Mouse (Mus musculus) ES-E14 (cell line): ENCODE measurements at regions not wholly inside any gene's neighbourhood (a gene's known extent, or its start where the extent isn't known, plus 50 kb on each side); places are given as distances from the start of the nearest gene placed in this dataset.

ENCODE experiments used
- DNase-seq: peaks from one replicate; pipeline ENCODE4 v3.0.0-alpha.2; 2013; ENCODE audit warnings: low read depth, low spot score
- H3K27ac ChIP-seq: 2 replicates; pipeline ENCODE4 v1.5.1; 2012; ENCODE audit warnings: low read depth, mild to moderate bottlenecking, low read length, moderate library complexity, mixed read lengths; ENCODE audit not compliant: poor library complexity, insufficient read depth, severe bottlenecking
- H3K36me3 ChIP-seq: 2 replicates; pipeline ENCODE4 v1.6.1; 2012; ENCODE audit warnings: mild to moderate bottlenecking, low read length, moderate library complexity, mixed read lengths; ENCODE audit not compliant: control insufficient read depth, poor library complexity, insufficient read depth, severe bottlenecking
- H3K4me1 ChIP-seq, 2 experiments: fragments of 150-350 bp in 1 of 2; sonication (generic) in 1 of 2; 2 replicates each; pipeline ENCODE4 v1.6.1; 2012; ENCODE audit warnings: low read length in 2 of 2, mild to moderate bottlenecking in 1 of 2, mixed read lengths in 1 of 2; ENCODE audit not compliant: control insufficient read depth in 2 of 2, insufficient read depth in 2 of 2, poor library complexity in 1 of 2
- H3K4me3 ChIP-seq, 2 experiments: fragments of 150-350 bp in 1 of 2; sonication (generic) in 1 of 2; 2 replicates each; pipeline ENCODE4 v1.5.1; 2012; ENCODE audit warnings: low read length in 2 of 2, low read depth in 1 of 2, mild to moderate bottlenecking in 1 of 2, mixed read lengths in 1 of 2; ENCODE audit not compliant: insufficient read depth in 1 of 2, poor library complexity in 1 of 2, severe bottlenecking in 1 of 2
- H3K9ac ChIP-seq: 2 replicates; pipeline ENCODE4 v1.6.1; 2012; ENCODE audit warnings: low read depth, mild to moderate bottlenecking, low read length, mixed read lengths; ENCODE audit not compliant: poor library complexity, insufficient read depth, severe bottlenecking
- H3K9me3 ChIP-seq: fragments of 150-350 bp; sonication (generic); 2 replicates; pipeline ENCODE4 v1.6.1; 2012; ENCODE audit warnings: low read depth, mild to moderate bottlenecking, low read length; ENCODE audit not compliant: control insufficient read depth, insufficient read depth
- CHD2 ChIP-seq: IDR thresholded peaks from 2 replicates; pipeline ENCODE4 v1.6.1; 2014; ENCODE audit warnings: mild to moderate bottlenecking, low read depth, low read length, inconsistent platforms
- HCFC1 ChIP-seq: IDR thresholded peaks from 2 replicates; pipeline ENCODE4 v1.6.1; 2012; ENCODE audit warnings: low read length, inconsistent platforms, borderline replicate concordance; ENCODE audit not compliant: insufficient read depth
- MAFK ChIP-seq: IDR thresholded peaks from 2 replicates; pipeline ENCODE4 v1.6.1; 2014; ENCODE audit warnings: mild to moderate bottlenecking, low read depth, low read length, inconsistent platforms; ENCODE audit not compliant: insufficient read depth
- ZC3H11A ChIP-seq: IDR thresholded peaks from 2 replicates; pipeline ENCODE4 v1.6.1; 2012; ENCODE audit warnings: low read depth, mild to moderate bottlenecking, inconsistent platforms, low read length, borderline replicate concordance
- ZNF384 ChIP-seq: IDR thresholded peaks from 2 replicates; pipeline ENCODE4 v1.6.1; 2012; ENCODE audit warnings: low read depth, low read length, inconsistent platforms
- in situ Hi-C, 2 experiments: fragments of 600-800 bp; cut with MboI; formaldehyde crosslinking; loops; one replicate each; pipeline ENCODE4 v1.15.1; 2025; ENCODE audit warnings: low sequenced_read_pairs in 2 of 2, inconsistent platforms in 1 of 2; ENCODE audit not compliant: unreplicated experiment in 2 of 2

DNA sequence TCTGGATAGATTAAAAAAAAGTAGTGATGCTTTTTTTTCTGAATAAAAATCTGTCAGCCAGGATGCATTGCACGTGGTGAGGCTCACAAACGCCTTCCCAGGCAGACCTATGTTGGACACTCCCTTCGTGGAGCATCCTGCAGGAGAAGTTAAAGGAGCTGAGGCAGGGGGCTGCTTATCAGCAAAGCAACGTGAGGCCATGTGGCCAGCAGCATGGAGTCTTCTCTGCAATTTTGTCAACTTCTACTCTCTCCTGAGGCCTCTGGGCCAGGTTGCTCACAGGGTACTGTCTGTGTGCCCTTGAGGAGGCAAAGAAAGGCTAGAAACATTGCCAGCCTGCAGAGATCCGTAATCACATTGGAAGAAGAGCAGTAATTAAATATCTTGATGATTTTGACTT is 140.0 kb upstream of the Gm17728 start:
- Histone ChIP-seq H3K27ac (no peak overlapping the region), H3K4me1 (no peaks in the 10 kb centered on the region), H3K4me3 (no peak overlapping the region), H3K9me3 (no peaks in the 10 kb centered on the region), H3K36me3 (no peaks in the 10 kb centered on the region), H3K9ac (no peak overlapping the region)
- TF ChIP-seq ZC3H11A (no peak), HCFC1 (no peak), MAFK (no peak), ZNF384 (no peak), CHD2 (no peak)
- in situ Hi-C loops = no loop called here
- no peak for DNase-seq

DNA sequence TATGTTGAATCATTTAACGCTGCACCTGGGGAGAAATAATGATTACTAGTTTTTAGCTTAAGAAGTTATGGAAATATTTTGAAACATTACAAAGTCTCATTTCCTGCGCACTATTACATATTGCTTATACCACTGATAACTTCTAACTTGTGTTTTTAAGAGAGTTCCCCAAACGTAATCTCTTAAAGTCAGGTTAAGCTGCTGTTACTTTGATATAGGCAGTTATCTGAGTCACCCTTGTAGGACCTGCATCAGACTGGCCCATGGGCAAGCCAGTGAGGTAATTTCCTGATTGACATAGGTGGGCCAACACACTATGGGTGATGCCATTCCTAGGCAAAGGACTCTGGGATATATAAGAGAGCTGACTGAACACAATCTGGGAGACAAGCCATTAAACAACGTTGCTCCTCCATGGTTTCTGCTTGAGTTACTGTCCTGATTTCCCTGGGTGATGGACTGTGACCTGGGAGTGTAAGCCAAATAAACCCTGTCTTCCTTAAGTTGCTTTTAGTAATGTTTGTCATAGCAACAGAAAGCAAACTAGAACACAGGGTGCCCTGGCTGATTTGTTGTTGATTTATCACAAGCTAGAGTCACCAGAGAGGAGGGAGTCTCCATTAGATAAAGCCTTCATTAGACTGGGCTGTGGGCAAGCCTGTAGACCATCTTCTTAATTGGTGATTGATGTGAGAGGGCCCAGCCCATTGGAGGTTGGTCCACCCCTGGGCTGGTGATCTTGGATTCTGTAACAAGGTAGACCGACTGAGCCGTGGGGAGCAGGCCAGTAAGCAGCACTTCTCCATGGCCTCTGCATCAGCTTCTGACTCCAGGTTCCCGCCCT is 139.3 kb upstream of the Gm17728 start:
- no peak for DNase-seq
- in situ Hi-C loops = no loop called here
- Histone ChIP-seq H3K36me3 (no peaks in the 10 kb centered on the region), H3K9me3 (no peaks in the 10 kb centered on the region), H3K4me3 (no peak overlapping the region), H3K27ac (no peak overlapping the region), H3K4me1 (no peaks in the 10 kb centered on the region), H3K9ac (no peak overlapping the region)
- TF ChIP-seq CHD2 (no peak), ZC3H11A (no peak), HCFC1 (no peak), MAFK (no peak), ZNF384 (no peak)

DNA sequence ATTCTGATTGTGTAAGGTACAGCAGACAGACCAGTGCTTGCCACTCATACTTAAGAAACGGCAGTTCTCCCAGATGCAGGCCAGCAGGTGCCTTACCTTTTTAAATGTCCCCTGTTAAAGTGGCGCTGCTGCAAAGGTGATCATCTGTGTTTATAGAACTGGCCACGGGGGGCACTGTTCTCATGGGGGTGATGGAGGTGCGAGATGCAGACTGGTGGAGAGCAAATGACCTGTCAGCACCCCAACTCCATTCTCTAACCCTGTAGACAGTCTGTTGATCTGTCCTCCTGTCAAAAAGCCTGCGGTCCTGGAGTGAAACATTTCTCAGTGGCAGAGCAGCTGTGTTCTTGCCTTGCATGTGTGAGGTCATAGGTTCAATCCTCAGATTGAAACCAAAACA is 135.4 kb upstream of the Gm17728 start:
- Histone ChIP-seq H3K4me1 (no peaks in the 10 kb centered on the region), H3K4me3 (no peak overlapping the region), H3K9me3 (no peaks in the 10 kb centered on the region), H3K36me3 (no peaks in the 10 kb centered on the region), H3K27ac (no peak overlapping the region), H3K9ac (no peak overlapping the region)
- in situ Hi-C loops = no loop called here
- TF ChIP-seq MAFK (no peak), ZNF384 (no peak), HCFC1 (no peak), CHD2 (no peak), ZC3H11A (no peak)
- DNase-seq = peak; percentile 7

DNA sequence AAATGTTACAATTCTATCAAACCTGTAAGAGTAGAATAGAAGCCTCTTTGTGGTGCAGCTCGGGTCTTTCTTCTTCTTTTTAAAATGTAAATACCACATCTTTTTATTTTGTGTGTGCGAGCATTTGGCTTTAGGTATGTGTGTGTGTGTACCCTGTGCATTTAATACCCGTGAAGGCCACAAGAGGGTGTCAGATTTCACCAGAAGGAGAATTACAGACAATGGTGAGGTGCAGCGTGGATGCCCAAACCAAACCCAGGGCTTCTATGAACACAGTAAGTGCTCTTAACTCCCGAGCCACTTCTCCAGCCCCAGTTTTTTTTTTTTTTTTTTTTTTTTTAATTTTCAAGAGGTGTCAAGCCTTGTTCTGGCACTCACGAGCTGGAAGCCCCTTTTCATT is 135.0 kb upstream of the Gm17728 start:
- Histone ChIP-seq H3K36me3 (no peaks in the 10 kb centered on the region), H3K9me3 (no peaks in the 10 kb centered on the region), H3K4me3 (no peak overlapping the region), H3K9ac (no peak overlapping the region), H3K27ac (no peak overlapping the region), H3K4me1 (no peaks in the 10 kb centered on the region)
- TF ChIP-seq CHD2 = no peak
- peak; percentile 23; the same call in 1 of the 2 replicates for TF ChIP-seq ZC3H11A
- 0 out of 2 replicates have a peak, but pooled peaks have one; percentile 8 for TF ChIP-seq ZNF384
- in situ Hi-C loops = no loop called here
- peak; percentile 15 for DNase-seq

DNA sequence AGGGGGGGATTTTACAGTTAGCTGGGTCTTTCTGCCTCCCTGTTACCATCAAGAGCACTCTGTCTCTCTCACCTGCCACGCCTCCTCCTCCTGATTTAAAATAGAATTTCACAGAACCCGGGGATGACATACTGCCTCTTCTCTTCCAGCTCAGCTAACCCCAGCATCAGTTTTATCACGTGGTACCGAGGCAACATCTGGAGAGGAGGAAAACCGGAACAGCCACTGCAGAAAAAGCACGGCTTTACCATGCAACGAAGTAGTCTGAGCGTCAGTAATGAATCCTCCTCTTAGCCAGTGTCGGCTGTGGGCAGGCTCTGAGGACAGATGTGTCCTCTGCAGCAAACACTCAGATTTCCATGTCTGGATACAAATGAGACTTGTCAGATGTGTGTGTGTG is 134.2 kb upstream of the Gm17728 start:
- no peak for DNase-seq
- Histone ChIP-seq H3K9ac (no peak overlapping the region), H3K36me3 (no peaks in the 10 kb centered on the region), H3K27ac (no peak overlapping the region), H3K9me3 (no peaks in the 10 kb centered on the region), H3K4me1 (no peaks in the 10 kb centered on the region), H3K4me3 (no peak overlapping the region)
- TF ChIP-seq ZC3H11A = no peak
- TF ChIP-seq HCFC1 = no peak
- no peak for TF ChIP-seq ZNF384
- no peak for TF ChIP-seq CHD2
- no peak for TF ChIP-seq MAFK
- in situ Hi-C loops = no loop called here
